Mouse (Mus musculus): Measurements from ENCODE around the gene Slc6a18. TPM values are rescaled to one million over a fixed set of nuclear protein-coding genes. Genes with fewer than 3 reads are reported as not detected.

The Slc6a18 gene
- polyA plus RNA-seq (2012; fragmentation: generic; extraction: Trizol), result not detected
- long read RNA-seq, experiment 1, result 0 reads
- long read RNA-seq, experiment 2, result 0 reads

DNA sequence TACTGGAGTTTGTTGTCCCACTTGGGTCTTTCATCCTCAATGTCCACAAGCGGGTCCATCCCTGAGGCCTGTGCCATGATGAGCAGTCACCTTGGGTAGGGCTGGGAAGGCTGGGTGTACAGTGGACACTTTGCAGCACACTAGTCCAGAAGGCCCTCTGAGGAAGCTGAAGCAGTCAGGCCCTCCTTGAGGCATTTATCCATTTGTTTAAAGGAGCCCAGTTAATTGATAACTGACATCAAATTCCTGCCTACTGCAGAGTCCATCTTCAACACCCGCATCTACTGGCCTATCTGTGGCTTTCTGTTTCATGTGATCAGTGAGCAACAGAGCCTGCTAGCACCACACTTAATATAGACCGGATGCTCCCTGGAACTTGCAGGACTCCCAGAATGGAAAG lies at the start of gene Slc6a18:
Slc6a18 (minus strand) TSS at position 171 of the 400 bp plus-strand sequence.
- H3K36me3 ChIP-seq (ENCODE audit: control insufficient read depth, insufficient read depth), result no peaks in the 10 kb centered on the region
- TF ChIP-seq FOSL1 (IDR thresholded peaks at IDR 0.05; ENCODE audit: insufficient read depth, low read length, poor library complexity, severe bottlenecking) (no peak), CTCF (IDR thresholded peaks at IDR 0.05; ENCODE audit: control insufficient read depth, insufficient read depth, insufficient read length) (no peak), USF1 (IDR thresholded peaks at IDR 0.05; ENCODE audit: low read depth) (no peak), MAX (IDR thresholded peaks at IDR 0.05) (no peak), MYOD1 (IDR thresholded peaks at IDR 0.05; ENCODE audit: control insufficient read depth, insufficient read length, low read depth) (no peak), CEBPB (IDR thresholded peaks at IDR 0.05; ENCODE audit: low read depth) (no peak), MYOG (IDR thresholded peaks at IDR 0.05; ENCODE audit: control insufficient read depth, extremely low read depth, insufficient read length) (no peak)
- no peak within 1 kb of the TSS for H3ac ChIP-seq (ENCODE audit: control insufficient read depth, insufficient read length, low read depth)
- H3K79me2 ChIP-seq (ENCODE audit: control insufficient read depth, insufficient read depth), result no peaks in the 10 kb centered on the region
- H3K27me3 ChIP-seq (ENCODE audit: control insufficient read depth, insufficient read depth, insufficient read length), result peaks cover 38% of the 10 kb centered on the region
- H3K79me3 ChIP-seq (ENCODE audit: low read depth), result no peaks in the 10 kb centered on the region
- H3K4me3 ChIP-seq (ENCODE audit: insufficient read depth, poor library complexity, severe bottlenecking), result no peak within 1 kb of the TSS

DNA sequence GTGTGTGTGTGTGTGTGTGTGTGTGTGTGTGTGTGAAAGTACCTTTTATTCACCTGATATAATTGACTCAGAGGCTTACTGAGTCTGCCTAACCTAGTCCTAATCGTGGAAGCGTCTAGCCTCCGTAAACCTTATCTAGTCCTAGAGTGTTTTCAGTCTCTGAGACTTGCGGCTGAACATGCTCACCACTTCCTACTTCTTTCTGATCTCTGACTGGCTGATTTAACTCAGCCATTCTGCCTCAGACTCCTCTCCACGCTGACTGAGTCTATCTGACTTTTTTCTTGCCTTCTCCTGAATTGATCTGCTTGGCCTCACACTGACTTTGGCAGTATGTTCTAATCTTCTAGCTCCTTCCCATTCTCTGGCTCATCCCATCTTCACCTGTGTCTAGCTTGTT lies 47.5 kb upstream of the Slc6a18 start:
- no peak overlapping the region for H3K4me3 ChIP-seq (ENCODE audit: insufficient read depth, poor library complexity, severe bottlenecking)
- no peaks in the 10 kb centered on the region for H3K79me2 ChIP-seq (ENCODE audit: control insufficient read depth, insufficient read depth)
- no peaks in the 10 kb centered on the region for H3K36me3 ChIP-seq (ENCODE audit: control insufficient read depth, insufficient read depth)
- TF ChIP-seq MYOD1 (IDR thresholded peaks at IDR 0.05; ENCODE audit: control insufficient read depth, insufficient read length, low read depth) (no peak), MYOG (IDR thresholded peaks at IDR 0.05; ENCODE audit: control insufficient read depth, extremely low read depth, insufficient read length) (no peak), MAX (IDR thresholded peaks at IDR 0.05) (no peak), CEBPB (IDR thresholded peaks at IDR 0.05; ENCODE audit: low read depth) (no peak)
- no peaks in the 10 kb centered on the region for H3K79me3 ChIP-seq (ENCODE audit: low read depth)
- no peaks in the 10 kb centered on the region for H3K27me3 ChIP-seq (ENCODE audit: control insufficient read depth, insufficient read depth, insufficient read length)
- no peak overlapping the region for H3ac ChIP-seq (ENCODE audit: control insufficient read depth, insufficient read length, low read depth)

DNA sequence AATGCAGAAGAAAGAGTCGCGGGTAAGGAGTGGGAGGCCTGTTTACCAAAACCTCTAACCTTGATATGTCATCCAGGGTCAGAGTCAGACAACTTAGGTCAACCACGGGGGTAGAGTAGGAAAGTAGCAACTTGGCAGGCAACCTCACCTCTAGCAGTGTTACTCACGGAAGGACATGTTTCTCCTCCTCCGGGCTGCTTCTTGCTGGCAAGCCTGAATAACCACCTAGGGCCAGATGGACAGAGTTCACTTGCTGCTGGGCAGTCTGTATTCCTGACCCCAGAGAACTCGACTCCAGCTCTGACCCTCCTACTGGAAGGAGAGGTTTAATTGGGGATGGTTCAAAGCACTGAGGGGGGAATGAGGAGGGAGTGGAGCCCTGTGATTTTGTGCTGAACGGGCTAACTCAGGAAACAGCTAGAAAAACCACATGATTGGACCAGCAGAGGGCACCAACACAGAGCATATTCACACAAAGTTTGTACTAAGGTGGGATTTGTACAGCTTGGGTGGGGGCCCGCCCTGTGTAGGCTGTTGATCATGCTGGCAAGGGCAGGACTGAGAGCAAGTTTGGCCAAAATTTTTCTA lies 45.4 kb upstream of the Slc6a18 start:
- H3K36me3 ChIP-seq (ENCODE audit: control insufficient read depth, insufficient read depth), result no peaks in the 10 kb centered on the region
- H3K79me2 ChIP-seq (ENCODE audit: control insufficient read depth, insufficient read depth), result no peaks in the 10 kb centered on the region
- no peaks in the 10 kb centered on the region for H3K79me3 ChIP-seq (ENCODE audit: low read depth)
- H3ac ChIP-seq (ENCODE audit: control insufficient read depth, insufficient read length, low read depth), result no peak overlapping the region
- H3K4me3 ChIP-seq (ENCODE audit: insufficient read depth, poor library complexity, severe bottlenecking), result no peak overlapping the region
- no peak for TF ChIP-seq FOSL1 (IDR thresholded peaks at IDR 0.05; ENCODE audit: insufficient read depth, low read length, poor library complexity, severe bottlenecking)
- TF ChIP-seq CTCF (IDR thresholded peaks at IDR 0.05; ENCODE audit: control insufficient read depth, insufficient read depth, insufficient read length), result no peak
- no peak for TF ChIP-seq MAX (IDR thresholded peaks at IDR 0.05)
- TF ChIP-seq MYOG (IDR thresholded peaks at IDR 0.05; ENCODE audit: control insufficient read depth, extremely low read depth, insufficient read length), result no peak
- no peak for TF ChIP-seq CEBPB (IDR thresholded peaks at IDR 0.05; ENCODE audit: low read depth)
- no peaks in the 10 kb centered on the region for H3K27me3 ChIP-seq (ENCODE audit: control insufficient read depth, insufficient read depth, insufficient read length)

GRCm38 (mm10) chr13:73720241-73720640 lies 42.4 kb upstream of the Slc6a18 start:
- H3K79me2 ChIP-seq (ENCODE audit: control insufficient read depth, insufficient read depth), result no peaks in the 10 kb centered on the region
- no peaks in the 10 kb centered on the region for H3K36me3 ChIP-seq (ENCODE audit: control insufficient read depth, insufficient read depth)
- no peak for TF ChIP-seq CEBPB (IDR thresholded peaks at IDR 0.05; ENCODE audit: low read depth)
- no peak for TF ChIP-seq MYOG (IDR thresholded peaks at IDR 0.05; ENCODE audit: control insufficient read depth, extremely low read depth, insufficient read length)
- no peak for TF ChIP-seq FOSL1 (IDR thresholded peaks at IDR 0.05; ENCODE audit: insufficient read depth, low read length, poor library complexity, severe bottlenecking)
- no peak for TF ChIP-seq USF1 (IDR thresholded peaks at IDR 0.05; ENCODE audit: low read depth)
- H3K27me3 ChIP-seq (ENCODE audit: control insufficient read depth, insufficient read depth, insufficient read length), result no peaks in the 10 kb centered on the region
- H3ac ChIP-seq (ENCODE audit: control insufficient read depth, insufficient read length, low read depth), result no peak overlapping the region
- H3K79me3 ChIP-seq (ENCODE audit: low read depth), result no peaks in the 10 kb centered on the region
- H3K4me3 ChIP-seq (ENCODE audit: insufficient read depth, poor library complexity, severe bottlenecking), result no peak overlapping the region

DNA sequence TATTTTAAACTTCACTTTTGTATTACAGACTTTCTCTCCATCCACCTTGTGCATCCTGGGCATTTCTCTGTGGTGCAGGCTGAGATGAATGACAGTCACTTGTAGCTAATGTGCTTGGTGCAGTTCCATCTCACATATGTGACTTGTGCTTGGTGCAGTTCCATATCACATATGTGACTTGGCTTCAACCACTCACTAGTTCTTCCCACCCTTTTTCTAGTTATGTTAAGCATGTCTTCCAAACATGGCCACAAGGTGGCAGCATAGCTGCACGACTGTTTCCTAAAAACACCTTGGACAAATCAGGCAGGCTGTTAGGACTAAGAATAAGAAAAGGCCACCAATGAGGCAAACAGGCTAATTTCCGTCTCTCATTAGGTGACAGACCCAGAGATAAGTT lies 40.4 kb upstream of the Slc6a18 start:
- peak; percentile 28 for TF ChIP-seq CTCF (IDR thresholded peaks at IDR 0.05; ENCODE audit: control insufficient read depth, insufficient read depth, insufficient read length)
- no peak for TF ChIP-seq FOSL1 (IDR thresholded peaks at IDR 0.05; ENCODE audit: insufficient read depth, low read length, poor library complexity, severe bottlenecking)
- H3K79me3 ChIP-seq (ENCODE audit: low read depth), result no peaks in the 10 kb centered on the region
- H3K4me3 ChIP-seq (ENCODE audit: insufficient read depth, poor library complexity, severe bottlenecking), result no peak overlapping the region
- H3K27me3 ChIP-seq (ENCODE audit: control insufficient read depth, insufficient read depth, insufficient read length), result no peaks in the 10 kb centered on the region
- no peaks in the 10 kb centered on the region for H3K36me3 ChIP-seq (ENCODE audit: control insufficient read depth, insufficient read depth)
- no peaks in the 10 kb centered on the region for H3K79me2 ChIP-seq (ENCODE audit: control insufficient read depth, insufficient read depth)
- no peak overlapping the region for H3ac ChIP-seq (ENCODE audit: control insufficient read depth, insufficient read length, low read depth)

DNA sequence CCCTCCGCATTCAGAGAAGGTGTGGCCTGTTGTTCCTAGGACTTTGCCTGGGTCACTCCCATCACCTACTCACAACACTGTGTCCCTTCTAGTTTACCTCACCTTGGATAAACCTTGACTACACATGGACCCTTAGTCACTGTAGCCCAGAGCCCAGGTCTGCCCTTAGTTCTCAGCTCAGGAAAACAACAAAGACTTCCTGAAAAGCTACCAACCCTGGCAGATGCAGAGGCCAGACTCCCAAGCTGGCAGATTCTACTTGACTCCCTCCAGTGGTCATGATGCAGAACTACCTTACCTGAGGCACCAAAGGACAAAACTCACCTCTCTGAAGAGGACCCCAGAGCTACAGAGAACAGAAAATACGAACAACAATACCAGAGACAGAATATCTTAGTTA lies 36.2 kb upstream of the Slc6a18 start:
- Histone ChIP-seq H3K4me3 (ENCODE audit: insufficient read depth, poor library complexity, severe bottlenecking) (no peak overlapping the region), H3K36me3 (ENCODE audit: control insufficient read depth, insufficient read depth) (no peaks in the 10 kb centered on the region), H3K79me2 (ENCODE audit: control insufficient read depth, insufficient read depth) (no peaks in the 10 kb centered on the region), H3K27me3 (ENCODE audit: control insufficient read depth, insufficient read depth, insufficient read length) (no peaks in the 10 kb centered on the region), H3ac (ENCODE audit: control insufficient read depth, insufficient read length, low read depth) (no peak overlapping the region), H3K79me3 (ENCODE audit: low read depth) (no peaks in the 10 kb centered on the region)
- no peak for TF ChIP-seq CTCF (IDR thresholded peaks at IDR 0.05; ENCODE audit: control insufficient read depth, insufficient read depth, insufficient read length)

All from C2C12 (cell line).